Mouse (Mus musculus): ENCODE results near the gene Ankrd44.

DNA sequence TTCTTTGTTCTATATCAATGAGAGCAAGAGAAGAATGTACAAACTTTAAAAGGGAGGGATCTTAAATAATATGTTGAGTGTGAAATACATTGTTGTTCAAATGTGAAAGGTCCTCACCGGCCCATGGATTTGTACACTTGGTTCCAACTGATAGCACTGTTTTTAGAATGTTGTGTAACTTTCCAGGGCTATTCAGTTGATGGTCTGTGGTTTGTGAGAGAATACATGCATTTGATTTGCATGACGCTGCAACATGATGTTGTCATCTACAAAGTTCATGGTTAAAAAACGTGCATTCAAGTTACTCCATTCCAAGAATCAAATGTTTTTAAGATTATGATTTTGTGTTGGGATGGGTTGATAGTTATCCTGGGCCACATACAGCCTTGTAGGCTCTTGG, 214.6 kb downstream of the Ankrd44 start:
- TF ChIP-seq CTCF (IDR thresholded peaks at IDR 0.05; ENCODE audit: low read depth, low read length) (no peak), POLR2A (IDR thresholded peaks at IDR 0.05; ENCODE audit: insufficient read depth, low read length) (no peak), EP300 (IDR thresholded peaks at IDR 0.05; ENCODE audit: insufficient read depth, low read depth, low read length) (no peak)

Data from ES-Bruce4 (cell line).